Mouse (Mus musculus) neutrophil, adult 5-6 weeks (primary cell): ENCODE results near the gene Esam. TPM values are rescaled to one million over a fixed set of nuclear protein-coding genes. Genes with fewer than 3 reads are reported as not detected.

Experiments
- ATAC-seq: fragments of 151-379, 151-347 bp; 2 replicates; pipeline ENCODE4 v1.8.0; 2017; ENCODE audit warnings: mild to moderate bottlenecking, moderate TSS enrichment; ENCODE audit not compliant: insufficient number of reproducible peaks, poor library complexity, low FRiP score, severe bottlenecking; ENCODE audit errors: extremely low read depth
- total RNA-seq: library from RNA; stranded (forward); fragments of 200-1000 nt; gene quantifications from 2 replicates; pipeline ENCODE4 v1.2.3, GENCODE M21; 2017

Gene Esam
- total RNA-seq, result 1.9 and 2.1 TPM in 2 replicates

DNA sequence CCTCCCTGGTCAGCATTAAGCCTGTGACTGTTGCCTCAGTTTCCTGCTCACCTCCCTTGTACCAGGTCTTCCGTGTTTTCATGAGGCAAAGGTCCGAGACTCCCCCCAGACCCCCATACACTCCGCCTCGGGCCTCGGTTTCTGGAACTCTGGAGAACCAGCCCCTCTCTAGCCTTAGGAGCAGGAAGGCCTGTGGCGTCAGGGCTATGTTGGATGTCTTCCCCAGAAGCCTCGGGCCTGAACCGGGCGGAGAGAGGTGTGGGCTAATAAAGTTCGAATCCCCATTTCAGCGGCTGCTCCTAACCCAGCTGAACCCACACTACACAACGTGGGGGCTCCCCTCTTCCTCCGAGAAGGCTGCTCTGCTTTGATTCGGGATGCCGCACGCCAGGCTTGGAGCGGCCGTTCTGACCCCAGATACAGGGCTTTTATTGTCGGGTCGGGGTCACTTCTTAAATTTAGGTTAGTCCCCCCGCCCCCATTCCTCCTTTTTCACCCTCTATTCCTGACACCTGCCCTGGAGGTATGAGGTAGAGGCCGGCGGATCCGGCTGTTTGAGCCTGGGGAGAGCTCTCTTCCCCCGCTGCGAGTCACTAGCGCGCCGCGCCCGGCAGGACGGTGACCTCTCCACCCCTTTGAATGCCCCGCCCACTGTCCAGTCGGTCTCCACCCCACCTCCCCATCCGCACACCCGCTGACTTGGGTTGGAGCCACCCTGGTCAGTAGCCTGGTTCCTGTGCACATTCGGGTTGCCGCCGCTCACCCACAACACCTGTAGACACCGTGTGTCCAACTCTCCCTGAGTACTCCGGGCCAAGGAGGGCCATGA, at the start of gene Esam:
TSS of gene Esam (plus strand) at position 683 of the 829 bp plus-strand sequence.
- no peak for ATAC-seq

- ATAC-seq, result no peak
Measured at GRCm38 (mm10) chr9:37485146-37485545, 42.7 kb upstream of the Esam start.

GRCm38 (mm10) chr9:37488041-37488440, 39.8 kb upstream of the Esam start:
- ATAC-seq, result no peak

DNA sequence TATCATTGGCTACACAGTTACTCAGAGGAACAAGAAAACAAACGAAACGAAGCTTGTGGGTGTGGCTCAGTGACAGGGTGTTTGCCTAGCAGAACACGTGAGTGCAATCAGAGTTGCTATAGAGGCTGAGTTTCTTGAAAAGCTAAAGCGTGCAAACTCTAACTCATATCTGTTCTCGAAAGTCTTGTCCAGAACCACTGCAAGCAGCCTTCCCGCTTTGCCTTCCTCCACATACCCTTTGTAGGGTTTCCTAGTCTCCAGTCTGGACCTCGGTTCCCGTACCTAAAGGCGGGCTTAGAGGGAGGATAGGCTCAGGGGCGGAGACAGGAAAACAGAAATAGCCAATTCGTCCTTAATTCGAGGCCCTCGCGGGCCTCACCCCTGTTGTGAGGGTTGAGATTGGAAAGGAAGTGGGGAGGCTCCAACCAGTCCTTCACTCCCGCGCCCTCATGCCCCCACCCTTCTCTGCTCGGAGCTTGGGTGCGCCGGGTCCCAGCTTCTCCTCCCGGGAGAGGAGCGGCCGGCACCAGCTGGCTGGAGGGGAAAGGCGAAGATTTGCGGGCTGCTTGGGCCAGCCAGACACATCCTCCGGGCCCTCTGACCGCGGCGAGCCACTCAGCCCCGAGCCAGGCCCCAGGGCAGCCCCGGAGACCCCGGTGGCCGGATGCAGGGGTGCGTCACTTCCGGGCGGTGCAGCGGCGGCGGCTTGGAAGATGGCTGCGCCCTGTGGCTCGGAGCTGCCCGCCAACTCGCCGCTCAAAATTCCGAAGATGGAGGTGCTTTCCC, 39.1 kb upstream of the Esam start, which contains the start of gene Msantd2:
TSS of gene Msantd2 (plus strand) at position 709 of the 786 bp plus-strand sequence.
- ATAC-seq, result peak; percentile 81

GRCm38 (mm10) chr9:37489446-37490120, 38.3 kb upstream of the Esam start:
- peak; percentile 22; the same call in 1 of the 2 replicates for ATAC-seq

GRCm38 (mm10) chr9:37495761-37496160, 32.1 kb upstream of the Esam start:
- no peak for ATAC-seq

GRCm38 (mm10) chr9:37496325-37496724, 31.6 kb upstream of the Esam start:
- ATAC-seq, result no peak

DNA sequence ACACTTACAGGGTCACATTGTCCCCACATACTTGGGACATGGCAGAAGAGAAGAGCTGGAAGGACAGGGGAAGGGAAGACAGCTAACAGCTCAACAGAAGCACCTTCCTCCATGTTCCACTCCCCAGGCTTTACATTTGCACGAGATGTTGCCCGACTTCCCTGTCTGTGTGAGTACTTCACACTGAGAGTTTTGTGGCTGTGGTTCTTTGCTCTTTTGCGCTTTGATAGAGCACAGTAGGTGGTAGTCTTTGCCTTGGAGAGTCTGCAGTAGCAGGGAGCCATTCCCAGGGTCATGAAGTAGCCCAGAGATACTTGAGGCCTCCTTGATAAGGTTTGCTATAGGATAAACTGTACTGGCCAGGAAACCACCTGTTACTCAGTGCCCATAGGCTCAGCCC, 27.7 kb upstream of the Esam start:
- no peak for ATAC-seq

- no peak for ATAC-seq
Measured at GRCm38 (mm10) chr9:37501170-37501569, 26.7 kb upstream of the Esam start.

- no peak for ATAC-seq
Measured at GRCm38 (mm10) chr9:37504348-37504747, 23.5 kb upstream of the Esam start.

GRCm38 (mm10) chr9:37506023-37506422, 21.9 kb upstream of the Esam start:
- ATAC-seq, result no peak

GRCm38 (mm10) chr9:37512097-37512496, 15.8 kb upstream of the Esam start:
- no peak for ATAC-seq

DNA sequence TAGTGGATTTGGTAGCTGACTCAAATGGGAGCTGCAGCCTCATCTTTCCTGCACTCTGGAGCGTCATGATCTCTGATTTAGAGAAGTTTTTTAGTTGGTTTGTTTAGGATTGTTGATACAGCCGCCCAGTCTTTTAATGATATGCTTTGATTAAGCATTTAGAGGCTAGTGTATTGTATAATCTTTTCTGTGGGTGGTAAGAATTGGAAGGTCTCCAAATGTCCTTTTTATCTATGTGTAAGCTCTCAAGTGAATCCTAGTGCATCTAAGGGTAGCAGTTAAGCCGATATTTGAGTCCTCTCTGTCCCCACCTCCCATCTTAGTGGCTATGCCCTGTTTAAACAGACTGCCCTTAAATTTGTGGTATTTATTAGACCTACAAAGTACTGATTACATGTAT, 13.4 kb upstream of the Esam start:
- no peak for ATAC-seq

DNA sequence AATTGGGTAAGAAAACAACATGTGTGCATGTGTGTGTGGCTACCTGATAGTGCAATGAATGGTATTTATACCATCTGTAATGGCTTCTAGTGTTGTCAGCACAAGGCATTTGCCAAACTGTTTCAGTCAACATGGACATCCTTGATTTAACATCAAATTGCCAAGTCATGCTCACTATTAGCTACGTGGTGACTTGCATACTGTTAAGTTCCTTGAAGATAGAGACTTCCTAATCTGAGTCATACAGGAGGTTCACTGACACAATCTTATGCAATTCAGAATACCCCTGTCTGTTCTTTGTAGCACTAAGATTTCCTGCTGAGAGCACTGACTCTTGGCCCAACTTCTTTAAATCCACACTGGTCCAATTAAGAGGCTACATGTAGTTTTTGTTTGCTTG, 10.4 kb upstream of the Esam start:
- peak; percentile 87 for ATAC-seq

DNA sequence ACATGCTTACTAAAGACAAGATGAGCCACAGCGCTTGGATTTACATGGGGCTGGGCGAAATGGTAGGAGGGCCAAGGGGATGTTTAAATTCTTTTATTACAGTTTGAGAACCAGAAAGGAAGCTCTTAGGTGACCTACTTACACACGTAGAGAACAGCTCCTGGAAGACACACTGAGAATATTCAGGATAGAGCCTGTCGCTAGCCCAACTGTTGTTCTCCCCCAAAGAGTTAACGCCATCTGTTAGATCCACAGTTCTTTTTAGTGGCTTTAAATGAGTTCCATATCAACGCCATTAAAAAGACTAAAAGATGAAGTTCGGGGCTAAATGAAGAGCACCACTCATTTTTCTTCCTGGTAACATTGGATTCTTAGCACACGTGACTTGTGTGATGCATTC, 8.9 kb upstream of the Esam start:
- no peak for ATAC-seq

DNA sequence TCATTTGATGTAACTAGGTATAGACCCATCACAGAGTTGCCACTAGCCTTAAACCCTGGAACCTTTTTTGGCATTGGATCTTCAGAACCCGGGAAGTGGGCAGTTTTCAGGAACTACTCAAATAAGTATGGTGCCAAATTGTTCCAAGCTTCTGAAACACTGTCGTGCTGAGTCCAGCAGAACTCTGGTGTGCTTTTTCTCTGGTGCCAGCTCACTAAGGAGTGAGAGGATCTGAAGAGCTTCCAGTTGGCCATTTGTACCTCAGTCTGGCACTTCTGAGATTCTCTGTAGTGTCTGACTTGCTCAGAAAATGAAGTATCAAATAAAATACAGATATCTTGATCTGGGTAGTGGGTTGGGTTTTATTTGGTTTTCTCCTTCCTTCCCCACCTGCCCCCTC, 7.9 kb upstream of the Esam start:
- no peak for ATAC-seq

DNA sequence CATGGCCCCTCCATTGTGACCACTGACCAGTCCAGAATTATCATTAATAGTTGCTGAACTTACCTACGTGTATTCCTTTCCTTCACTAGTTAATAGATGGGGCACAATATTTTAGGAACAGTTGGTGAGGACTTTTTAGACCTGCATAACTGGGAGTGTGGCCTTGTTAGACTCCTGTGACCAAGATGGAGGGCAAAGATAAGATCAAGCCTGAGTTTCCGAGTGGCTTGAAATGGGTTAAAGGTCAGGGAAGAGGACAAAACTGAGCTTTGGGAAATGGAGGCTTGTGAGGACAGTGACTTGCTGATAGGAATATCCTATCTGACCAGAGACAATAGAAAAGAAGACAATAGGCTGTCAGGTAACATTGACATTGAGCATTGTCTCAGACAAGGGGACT, 2.4 kb upstream of the Esam start:
- no peak for ATAC-seq

- no peak for ATAC-seq
Measured at GRCm38 (mm10) chr9:37526443-37527395, 1.2 kb upstream of the Esam start.
